Mouse (Mus musculus): ENCODE data around the gene Slc4a8. TPM values are rescaled to one million over a fixed set of nuclear protein-coding genes. Genes with fewer than 3 reads are reported as not detected.

Gene Slc4a8
- polyA plus RNA-seq, 1 experiment from 2014 or later, result 4.6 TPM

DNA sequence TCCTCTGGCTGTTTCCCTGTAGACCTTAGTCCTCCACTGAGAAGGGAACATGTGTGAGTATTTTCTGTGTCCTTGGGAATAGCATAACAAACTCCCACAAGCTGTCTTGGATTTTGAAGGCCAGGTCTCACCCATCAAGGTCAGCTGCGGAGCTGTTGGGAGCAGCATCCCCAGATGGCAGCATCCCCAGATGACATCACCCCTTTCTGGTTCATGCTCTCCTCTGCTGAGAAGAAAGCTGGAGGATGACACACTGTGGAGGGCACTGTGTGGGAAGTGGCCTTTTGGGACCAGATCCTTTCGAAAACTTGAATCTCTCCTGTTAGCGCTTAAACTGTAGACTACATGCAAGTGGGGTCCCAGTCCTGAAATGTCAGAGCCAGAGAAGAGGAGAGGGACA lies 14.9 kb downstream of the Slc4a8 start:
- no peak for ATAC-seq (ENCODE audit: insufficient read depth, low FRiP score, low read depth)
- Histone ChIP-seq H3K9me3 (no peaks in the 10 kb centered on the region), H3K27ac (peak overlapping the region; percentile 23; the same call in 1 of the 2 replicates), H3K36me3 (no peaks in the 10 kb centered on the region), H3K4me2 (no peak overlapping the region), H3K4me1 (peaks cover 21% of the 10 kb centered on the region), H3K9ac (no peak overlapping the region), H3K4me3 (replicated peaks) (no peak overlapping the region), H3K27me3 (replicated peaks) (no peaks in the 10 kb centered on the region)
- 85% methylated on average over 3 of the region's 3 CpGs for WGBS

- H3K4me2 ChIP-seq, result peak overlapping the region; percentile 31
- H3K36me3 ChIP-seq, result no peaks in the 10 kb centered on the region
- peak overlapping the region; percentile 67 for H3K27ac ChIP-seq
- H3K4me1 ChIP-seq, result peaks cover 21% of the 10 kb centered on the region
- no peaks in the 10 kb centered on the region for H3K27me3 ChIP-seq (replicated peaks)
- WGBS, result 26% methylated on average over 32 of the region's 32 CpGs
- no peaks in the 10 kb centered on the region for H3K9me3 ChIP-seq
- H3K4me3 ChIP-seq (replicated peaks), result no peak overlapping the region
- no peak overlapping the region for H3K9ac ChIP-seq
- peak; percentile 70 for ATAC-seq (ENCODE audit: insufficient read depth, low FRiP score, low read depth)
Observed at GRCm38 (mm10) chr15:100777020-100778016, 15.8 kb downstream of the Slc4a8 start.

GRCm38 (mm10) chr15:100779896-100780295 lies 18.3 kb downstream of the Slc4a8 start:
- Histone ChIP-seq H3K4me1 (peaks cover 21% of the 10 kb centered on the region), H3K9ac (no peak overlapping the region), H3K4me3 (replicated peaks) (no peak overlapping the region), H3K36me3 (no peaks in the 10 kb centered on the region), H3K27me3 (replicated peaks) (no peaks in the 10 kb centered on the region), H3K9me3 (no peaks in the 10 kb centered on the region), H3K27ac (no peak overlapping the region), H3K4me2 (no peak overlapping the region)
- ATAC-seq (ENCODE audit: insufficient read depth, low FRiP score, low read depth), result 0 out of 2 replicates have a peak, but pooled peaks have one; percentile 9
- 42% methylated on average over 10 of the region's 10 CpGs for WGBS

DNA sequence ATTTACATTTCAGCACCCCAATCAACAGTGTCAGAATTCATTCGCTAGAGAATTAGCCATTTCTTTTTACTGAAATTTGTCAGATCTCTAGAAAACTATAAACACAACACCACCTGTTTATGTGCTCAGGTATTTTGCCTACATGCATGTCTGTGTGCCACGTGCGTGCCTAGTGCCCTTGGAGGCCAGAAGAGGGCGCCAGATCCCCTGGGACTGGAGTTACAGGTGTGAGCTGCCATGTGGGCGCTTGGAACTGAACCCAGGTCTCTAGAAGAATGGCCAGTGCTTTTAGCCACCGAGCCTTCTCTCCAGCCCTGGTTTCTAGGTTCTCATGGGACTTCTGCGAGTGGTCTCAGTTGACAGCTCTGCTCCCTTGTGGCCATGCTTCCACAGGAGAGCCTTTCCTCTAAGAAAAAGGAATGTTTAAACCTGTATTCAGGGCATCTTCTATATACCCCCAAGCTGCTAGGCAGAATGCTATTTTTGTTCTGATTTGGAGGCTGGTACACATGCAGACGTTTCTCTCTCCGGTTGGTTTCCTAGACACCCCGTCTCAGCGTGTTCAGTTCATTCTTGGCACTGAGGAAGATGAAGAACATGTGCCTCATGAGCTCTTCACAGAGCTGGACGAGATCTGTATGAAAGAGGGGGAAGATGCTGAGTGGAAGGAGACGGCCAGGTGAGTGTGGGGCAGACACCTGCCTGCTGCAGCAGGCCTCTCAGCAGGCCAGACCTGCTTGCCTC lies 21.9 kb downstream of the Slc4a8 start:
- ATAC-seq (ENCODE audit: insufficient read depth, low FRiP score, low read depth), result no peak
- 91% methylated on average over 13 of the region's 13 CpGs for WGBS
- Histone ChIP-seq H3K9me3 (no peaks in the 10 kb centered on the region), H3K36me3 (no peaks in the 10 kb centered on the region), H3K4me3 (replicated peaks) (no peak overlapping the region), H3K4me2 (no peak overlapping the region), H3K27me3 (replicated peaks) (no peaks in the 10 kb centered on the region), H3K9ac (no peak overlapping the region), H3K27ac (no peak overlapping the region), H3K4me1 (peaks cover 7% of the 10 kb centered on the region; the same call in 1 of the 2 replicates)

DNA sequence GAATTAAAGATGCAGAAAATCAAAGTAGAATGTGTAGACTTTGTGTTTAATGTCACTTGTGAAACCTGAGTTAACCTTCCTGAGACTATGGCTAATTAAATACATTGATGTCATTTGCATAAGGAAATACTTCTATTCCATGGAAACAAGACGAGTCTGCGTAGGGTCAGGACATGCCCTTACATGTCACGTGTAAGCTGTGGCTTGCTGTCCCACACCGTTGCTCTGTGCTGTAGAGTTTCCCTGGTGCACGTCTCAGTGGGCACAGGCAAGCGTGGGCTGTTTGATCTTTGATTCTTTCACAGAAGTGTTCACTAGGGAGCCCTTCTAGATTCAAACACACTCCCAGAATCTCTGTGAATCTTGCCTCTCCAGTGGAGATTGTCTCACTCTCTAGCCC lies 28.7 kb downstream of the Slc4a8 start:
- H3K9ac ChIP-seq, result no peak overlapping the region
- H3K27me3 ChIP-seq (replicated peaks), result no peaks in the 10 kb centered on the region
- no peaks in the 10 kb centered on the region for H3K36me3 ChIP-seq
- no peak overlapping the region for H3K27ac ChIP-seq
- H3K4me1 ChIP-seq, result no peaks in the 10 kb centered on the region
- 74% methylated on average over 6 of the region's 6 CpGs for WGBS
- no peak overlapping the region for H3K4me2 ChIP-seq
- ATAC-seq (ENCODE audit: insufficient read depth, low FRiP score, low read depth), result no peak
- no peak overlapping the region for H3K4me3 ChIP-seq (replicated peaks)
- no peaks in the 10 kb centered on the region for H3K9me3 ChIP-seq

DNA sequence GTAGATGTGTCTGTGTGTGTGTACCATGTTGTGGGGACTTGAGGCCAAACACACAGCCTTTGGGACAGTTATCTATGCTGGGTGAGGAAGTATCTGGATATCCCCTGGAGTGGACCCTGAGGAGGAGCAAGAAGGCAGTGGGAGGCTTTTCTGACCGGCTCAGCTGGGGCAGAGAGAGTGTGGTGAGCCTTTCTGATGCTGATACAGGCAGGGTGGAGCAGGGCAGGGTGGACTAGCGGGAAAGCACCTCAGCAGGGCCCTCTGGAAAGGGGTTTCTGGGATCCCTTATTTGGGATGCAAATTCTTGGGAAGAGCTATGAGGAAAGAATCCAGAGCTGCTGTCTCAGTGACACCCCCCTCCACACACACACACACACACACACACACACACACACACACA lies 30.8 kb downstream of the Slc4a8 start:
- ATAC-seq (ENCODE audit: insufficient read depth, low FRiP score, low read depth), result no peak
- Histone ChIP-seq H3K9me3 (no peaks in the 10 kb centered on the region), H3K4me3 (replicated peaks) (no peak overlapping the region), H3K27ac (no peak overlapping the region), H3K4me2 (no peak overlapping the region), H3K4me1 (no peaks in the 10 kb centered on the region), H3K27me3 (replicated peaks) (no peaks in the 10 kb centered on the region), H3K36me3 (no peaks in the 10 kb centered on the region), H3K9ac (no peak overlapping the region)
- 61% methylated on average over 2 of the region's 2 CpGs for WGBS

DNA sequence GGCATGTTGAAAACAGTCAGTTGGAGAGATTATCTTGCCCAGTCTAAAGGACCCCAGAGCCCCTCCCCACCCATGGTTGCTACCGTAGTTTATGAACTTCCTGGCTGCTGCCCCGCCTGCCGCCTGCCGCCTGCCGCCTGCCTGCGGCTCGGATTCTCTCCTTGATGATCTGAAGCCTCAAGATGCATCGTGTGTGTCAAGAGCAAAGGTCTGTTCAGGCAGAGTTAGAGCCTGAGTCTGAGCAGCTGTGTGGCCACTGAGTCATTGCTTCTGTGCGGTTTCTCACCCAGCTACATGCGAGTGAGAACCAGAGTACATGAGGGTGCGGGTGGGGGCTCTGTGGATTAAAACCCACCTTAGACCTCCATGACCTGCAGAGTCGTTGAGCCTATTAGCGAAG lies 39.4 kb downstream of the Slc4a8 start:
- no peak overlapping the region for H3K9ac ChIP-seq
- no peaks in the 10 kb centered on the region for H3K9me3 ChIP-seq
- H3K4me3 ChIP-seq (replicated peaks), result no peak overlapping the region
- WGBS, result 57% methylated on average over 13 of the region's 13 CpGs
- no peak for ATAC-seq (ENCODE audit: insufficient read depth, low FRiP score, low read depth)
- H3K27ac ChIP-seq, result no peak overlapping the region
- no peaks in the 10 kb centered on the region for H3K36me3 ChIP-seq
- H3K4me1 ChIP-seq, result no peaks in the 10 kb centered on the region
- H3K27me3 ChIP-seq (replicated peaks), result no peaks in the 10 kb centered on the region
- H3K4me2 ChIP-seq, result no peak overlapping the region

- H3K36me3 ChIP-seq, result no peaks in the 10 kb centered on the region
- H3K9ac ChIP-seq, result no peak overlapping the region
- no peak overlapping the region for H3K4me2 ChIP-seq
- no peaks in the 10 kb centered on the region for H3K27me3 ChIP-seq (replicated peaks)
- H3K27ac ChIP-seq, result no peak overlapping the region
- no peaks in the 10 kb centered on the region for H3K9me3 ChIP-seq
- ATAC-seq (ENCODE audit: insufficient read depth, low FRiP score, low read depth), result no peak
- 72% methylated on average over 12 of the region's 12 CpGs for WGBS
- no peak overlapping the region for H3K4me3 ChIP-seq (replicated peaks)
- H3K4me1 ChIP-seq, result no peaks in the 10 kb centered on the region
Observed at GRCm38 (mm10) chr15:100808062-100808461, 46.5 kb downstream of the Slc4a8 start.

DNA sequence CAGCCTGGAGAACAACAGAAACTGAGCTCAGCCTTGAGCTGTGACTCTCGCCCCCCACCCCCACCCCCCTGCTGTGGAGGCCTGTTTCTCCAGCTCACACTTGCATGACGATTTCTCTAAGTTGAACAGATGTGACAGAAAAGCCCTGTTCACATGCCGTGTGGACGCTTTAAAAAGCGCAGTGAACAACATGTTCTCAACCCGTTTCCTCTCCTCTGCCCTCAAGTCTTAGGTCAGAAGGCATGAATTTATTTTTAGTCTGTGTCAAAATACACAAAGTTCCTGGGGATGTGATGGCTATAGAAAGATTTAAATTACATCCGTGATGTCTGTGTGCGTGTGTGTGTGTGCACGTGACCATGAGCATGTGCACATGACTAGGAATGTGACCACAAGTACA lies 46.9 kb downstream of the Slc4a8 start:
- 72% methylated on average over 9 of the region's 9 CpGs for WGBS
- H3K9ac ChIP-seq, result no peak overlapping the region
- ATAC-seq (ENCODE audit: insufficient read depth, low FRiP score, low read depth), result no peak
- no peaks in the 10 kb centered on the region for H3K9me3 ChIP-seq
- H3K27me3 ChIP-seq (replicated peaks), result no peaks in the 10 kb centered on the region
- H3K4me1 ChIP-seq, result no peaks in the 10 kb centered on the region
- no peak overlapping the region for H3K4me3 ChIP-seq (replicated peaks)
- H3K27ac ChIP-seq, result no peak overlapping the region
- no peaks in the 10 kb centered on the region for H3K36me3 ChIP-seq
- H3K4me2 ChIP-seq, result no peak overlapping the region

DNA sequence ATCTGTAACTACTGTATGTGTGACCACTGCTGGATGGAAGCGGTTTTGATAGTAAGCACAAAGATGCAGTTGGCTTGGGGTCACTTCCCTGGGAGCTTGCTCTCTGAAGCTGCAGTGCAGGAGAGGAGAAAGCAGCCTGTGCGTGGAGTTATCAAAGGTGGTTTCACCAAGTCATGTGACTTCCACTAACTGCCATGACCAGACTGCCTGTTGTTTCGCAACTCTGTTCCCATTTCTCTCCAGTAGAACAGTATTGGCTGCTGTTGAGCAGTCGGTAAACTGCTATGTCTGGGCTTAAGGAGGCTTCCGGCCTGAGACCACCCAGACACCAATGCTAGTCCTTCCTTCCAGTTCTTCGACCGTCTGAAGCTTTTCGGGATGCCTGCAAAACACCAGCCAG lies 48.7 kb downstream of the Slc4a8 start:
- Histone ChIP-seq H3K4me2 (no peak overlapping the region), H3K4me3 (replicated peaks) (no peak overlapping the region), H3K27ac (no peak overlapping the region), H3K36me3 (no peaks in the 10 kb centered on the region), H3K4me1 (peaks cover 5% of the 10 kb centered on the region), H3K9ac (no peak overlapping the region), H3K27me3 (replicated peaks) (no peaks in the 10 kb centered on the region), H3K9me3 (no peaks in the 10 kb centered on the region)
- no peak for ATAC-seq (ENCODE audit: insufficient read depth, low FRiP score, low read depth)
- 81% methylated on average over 8 of the region's 8 CpGs for WGBS

DNA sequence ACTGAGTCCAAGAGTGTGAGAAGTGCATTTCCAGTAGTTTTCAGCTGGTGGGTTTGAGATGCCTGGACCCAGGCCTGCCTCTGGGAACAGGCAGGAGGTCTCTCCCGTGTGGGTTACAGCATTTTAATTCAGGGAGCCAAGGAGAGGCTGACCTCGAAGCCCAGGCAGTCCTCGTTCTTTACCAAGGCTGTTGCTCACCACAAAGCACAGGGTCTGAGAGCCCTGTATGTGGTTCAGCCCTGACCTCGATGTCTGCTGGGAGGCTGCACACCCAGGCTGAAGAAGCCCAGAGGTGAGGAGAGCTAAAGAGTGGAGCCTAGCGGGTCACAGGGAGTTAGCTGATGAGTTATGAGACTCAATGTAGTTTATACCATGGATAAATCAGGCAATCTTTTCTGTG lies 52.0 kb downstream of the Slc4a8 start:
- Histone ChIP-seq H3K4me1 (peaks cover 9% of the 10 kb centered on the region), H3K27me3 (replicated peaks) (no peaks in the 10 kb centered on the region), H3K9ac (no peak overlapping the region), H3K4me2 (no peak overlapping the region), H3K9me3 (no peaks in the 10 kb centered on the region), H3K27ac (no peak overlapping the region), H3K4me3 (replicated peaks) (no peak overlapping the region), H3K36me3 (no peaks in the 10 kb centered on the region)
- 65% methylated on average over 5 of the region's 5 CpGs for WGBS
- no peak for ATAC-seq (ENCODE audit: insufficient read depth, low FRiP score, low read depth)

GRCm38 (mm10) chr15:100814066-100814465 lies 52.5 kb downstream of the Slc4a8 start:
- WGBS, result 59% methylated on average over 7 of the region's 7 CpGs
- no peak for ATAC-seq (ENCODE audit: insufficient read depth, low FRiP score, low read depth)

More at GRCm38 (mm10) chr15:100814066-100814465, 52.5 kb downstream of the Slc4a8 start:
- Histone ChIP-seq H3K9me3 (no peaks in the 10 kb centered on the region), H3K4me2 (no peak overlapping the region), H3K27me3 (replicated peaks) (no peaks in the 10 kb centered on the region), H3K4me1 (peaks cover 9% of the 10 kb centered on the region), H3K36me3 (no peaks in the 10 kb centered on the region), H3K27ac (no peak overlapping the region), H3K4me3 (replicated peaks) (no peak overlapping the region), H3K9ac (no peak overlapping the region)

All from stomach, embryonic 15.5 days (tissue).